Mouse (Mus musculus): Measurements from ENCODE around the gene Ppp1r15b. TPM values are rescaled to one million over a fixed set of nuclear protein-coding genes. Genes with fewer than 3 reads are reported as not detected.

The Ppp1r15b gene
- total RNA-seq, 2 experiments from 2014 or later, result 41.6 to 44.4 TPM

GRCm38 (mm10) chr1:133162981-133163380 is 32.0 kb downstream of the Ppp1r15b start:
- no peak for DNase-seq

- DNase-seq, result peak; percentile 36
These were observed 33.0 kb downstream of the Ppp1r15b start, which contains the start of gene Plekha6 for GRCm38 (mm10) chr1:133163820-133164431. TSS of gene Plekha6 (plus strand) at chr1:133164210.

- no peak for DNase-seq
These were observed 33.7 kb downstream of the Ppp1r15b start for GRCm38 (mm10) chr1:133164591-133165011.

GRCm38 (mm10) chr1:133165111-133165510 is 34.2 kb downstream of the Ppp1r15b start:
- no peak for DNase-seq

- DNase-seq, result no peak
These were observed 37.5 kb downstream of the Ppp1r15b start for GRCm38 (mm10) chr1:133168318-133169060.

GRCm38 (mm10) chr1:133170196-133170595 is 39.3 kb downstream of the Ppp1r15b start:
- no peak for DNase-seq

GRCm38 (mm10) chr1:133171357-133171756 is 40.4 kb downstream of the Ppp1r15b start:
- DNase-seq, result no peak

- no peak for DNase-seq
These were observed 44.2 kb downstream of the Ppp1r15b start for GRCm38 (mm10) chr1:133175150-133175549.

- peak; percentile 78 for DNase-seq
These were observed 46.7 kb downstream of the Ppp1r15b start for GRCm38 (mm10) chr1:133177480-133178172.

- DNase-seq, result peak; percentile 36
These were observed 47.9 kb downstream of the Ppp1r15b start for GRCm38 (mm10) chr1:133178732-133179440.

- DNase-seq, result peak; percentile 88
These were observed 50.4 kb downstream of the Ppp1r15b start for GRCm38 (mm10) chr1:133181072-133182015.

GRCm38 (mm10) chr1:133182016-133182705 is 51.2 kb downstream of the Ppp1r15b start:
- DNase-seq, result peak; percentile 58

GRCm38 (mm10) chr1:133182706-133183095 is 51.8 kb downstream of the Ppp1r15b start:
- no peak for DNase-seq

GRCm38 (mm10) chr1:133183141-133183925 is 52.4 kb downstream of the Ppp1r15b start:
- no peak for DNase-seq

GRCm38 (mm10) chr1:133187948-133188680 is 57.2 kb downstream of the Ppp1r15b start:
- DNase-seq, result peak; percentile 47

- no peak for DNase-seq
These were observed 57.8 kb downstream of the Ppp1r15b start for GRCm38 (mm10) chr1:133188719-133189118.
